Mouse (Mus musculus) adrenal gland, adult 2 months (tissue): Measurements from ENCODE around the gene Slc25a23. TPM values are rescaled to one million over a fixed set of nuclear protein-coding genes. Genes with fewer than 3 reads are reported as not detected.
A peak's percentile ranks its signal among the peaks of the same experiment; 100 is the strongest.
"Not testable (repeated sequence)": the region's sequence is repeated elsewhere in the genome, so short reads cannot be mapped to it uniquely, and the experiment has no call there.

Experiments
- DNase-seq: peaks from one replicate; pipeline ENCODE4 v3.0.0; 2021
- polyA plus RNA-seq: library from polyadenylated mRNA; depleted of rRNA; stranded (reverse); fragments of >200 nt; gene quantifications from 2 replicates; pipeline ENCODE4 v1.2.3, GENCODE M21; 2012
- total RNA-seq, 2 experiments: library from RNA; stranded (reverse); gene quantifications; 2 replicates each; pipeline ENCODE4 v1.2.3; 2021

Gene Slc25a23
- total and polyA plus RNA-seq, 3 experiments, result 75.8 to 94.5 (median 87.5) TPM

DNA sequence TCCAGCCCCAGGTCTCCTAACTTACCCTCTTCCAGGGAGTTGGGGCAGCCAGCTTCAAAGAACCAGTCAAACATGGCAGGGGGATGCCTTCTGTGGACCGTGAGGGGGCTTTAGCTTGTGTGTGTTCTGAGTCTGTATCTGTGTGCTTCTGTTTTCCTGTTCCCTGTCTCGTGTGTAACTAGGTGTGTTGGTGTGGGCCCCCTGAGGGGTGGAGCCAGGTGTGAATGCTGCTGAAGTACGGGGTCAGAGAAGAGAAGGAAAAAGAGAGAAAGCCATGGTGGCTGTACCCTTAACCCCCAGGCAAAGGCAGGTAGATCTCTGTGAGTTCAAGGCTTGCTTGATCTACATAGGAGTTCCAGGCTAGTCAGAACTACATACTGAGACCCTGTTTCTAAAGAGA is 17.3 kb upstream of the Slc25a23 start:
- no peak for DNase-seq

DNA sequence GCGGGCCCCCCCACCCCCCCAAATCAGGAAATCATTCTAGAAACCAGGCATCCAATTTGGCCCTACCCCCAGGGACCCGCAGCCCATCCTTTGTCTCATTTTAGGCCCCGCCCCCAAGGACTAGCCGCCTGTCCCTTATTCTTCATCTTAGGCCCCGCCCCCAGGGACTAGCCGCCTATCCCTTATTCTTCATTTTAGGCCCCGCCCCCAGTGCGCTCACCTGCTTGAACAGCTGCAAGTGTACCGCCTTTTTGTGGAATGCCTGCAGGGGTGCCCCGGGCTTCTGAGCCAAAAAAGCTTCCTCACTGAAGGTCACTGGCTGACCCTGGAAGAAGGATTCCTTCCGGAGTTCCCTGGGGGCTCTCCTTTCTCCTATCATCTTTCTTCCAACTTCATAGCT is 11.0 kb upstream of the Slc25a23 start:
- no peak for DNase-seq

DNA sequence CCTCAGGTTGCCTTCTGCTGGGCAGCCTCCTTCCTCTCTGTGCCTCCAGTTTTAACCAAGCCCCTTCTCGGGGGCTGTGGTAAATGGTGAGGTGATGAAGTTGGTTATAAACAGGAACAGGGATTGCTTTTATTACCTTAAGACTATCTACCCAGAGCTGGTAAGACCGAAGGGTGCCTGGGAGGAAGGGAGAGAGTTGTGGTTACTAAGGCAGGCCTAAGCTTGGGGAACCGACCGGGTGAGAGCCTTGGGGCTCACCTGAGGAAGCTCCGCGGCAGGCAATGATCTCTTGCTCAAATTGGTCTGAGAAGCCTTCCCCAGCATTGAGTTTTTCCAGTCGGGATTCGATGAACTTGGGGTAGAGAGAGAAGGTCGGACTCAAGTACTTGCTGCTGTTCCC is 10.6 kb upstream of the Slc25a23 start:
- no peak for DNase-seq

- DNase-seq, result no peak
These were observed 7.2 kb upstream of the Slc25a23 start for GRCm38 (mm10) chr17:57066908-57067307.

DNA sequence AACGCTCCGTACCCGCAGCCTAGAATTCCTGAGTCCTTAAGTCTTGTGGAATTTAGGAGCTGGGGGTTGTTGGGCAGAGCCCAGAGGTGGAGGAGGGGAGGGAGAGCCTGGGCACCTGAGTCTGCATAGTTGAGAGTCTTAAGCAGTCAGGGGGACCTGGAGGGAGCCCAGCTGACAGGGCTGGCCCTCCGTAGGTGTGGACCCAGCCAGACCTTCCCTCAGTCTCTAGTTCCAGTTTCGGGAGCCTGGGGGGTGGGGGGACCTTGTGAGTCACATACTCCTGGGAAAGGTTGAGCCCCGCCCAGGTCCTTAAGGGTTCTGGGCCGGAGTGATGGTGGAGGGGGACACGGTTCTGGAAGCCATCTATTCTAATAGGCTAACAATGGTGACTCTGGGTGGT is 3.4 kb upstream of the Slc25a23 start:
- DNase-seq, result no peak

- DNase-seq, result peak; percentile 14
These were observed 2.9 kb upstream of the Slc25a23 start for GRCm38 (mm10) chr17:57062548-57062947.

DNA sequence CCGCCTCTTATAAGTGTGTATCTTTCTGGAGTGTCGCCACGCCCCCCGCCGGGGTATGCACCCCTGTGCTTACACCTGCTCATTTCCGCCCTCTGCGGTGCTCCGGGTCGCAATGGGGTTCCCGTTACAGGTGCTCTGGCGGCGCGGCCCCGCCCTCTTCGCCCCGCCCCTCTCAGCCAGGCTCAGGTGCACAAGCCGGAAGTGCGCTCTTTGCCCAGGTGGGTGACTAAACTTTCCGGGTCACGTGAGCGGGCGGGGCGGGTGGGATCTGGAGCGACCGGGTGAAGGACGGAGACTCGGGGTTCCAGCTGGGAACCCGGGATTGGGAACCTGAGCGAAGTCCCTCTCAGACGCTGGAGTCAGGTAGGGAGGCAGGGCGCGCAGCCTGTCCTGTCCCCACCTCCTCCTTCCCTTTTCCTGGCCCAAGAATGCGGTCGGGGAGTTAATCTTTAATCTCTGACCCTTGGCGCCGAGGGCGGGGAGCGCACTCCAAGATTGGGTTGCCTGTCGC is 2.4 kb upstream of the Slc25a23 start:
- peak; percentile 27 for DNase-seq

DNA sequence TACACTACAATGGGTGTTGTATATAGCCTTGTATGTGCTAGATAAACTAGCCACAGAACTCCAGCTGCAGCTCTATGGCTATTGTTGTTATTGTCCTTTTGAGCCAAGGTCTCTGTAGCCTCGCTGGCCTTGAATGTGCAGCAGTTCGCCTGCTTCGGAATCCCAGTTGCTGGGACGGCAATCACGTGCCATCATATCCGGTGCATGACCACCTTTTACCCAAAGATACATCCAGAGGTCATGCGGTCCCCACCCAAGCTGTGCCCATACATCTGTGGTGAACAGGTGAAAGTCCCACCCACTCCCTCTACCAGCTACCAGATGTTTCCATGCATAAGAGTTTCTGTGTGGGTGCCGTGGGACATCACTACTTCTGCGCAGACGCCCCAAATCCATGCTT is 1.4 kb upstream of the Slc25a23 start:
- DNase-seq, result peak; percentile 56

GRCm38 (mm10) chr17:57060231-57060801 is 653 bp upstream of the Slc25a23 start:
- peak; percentile 96 for DNase-seq

DNA sequence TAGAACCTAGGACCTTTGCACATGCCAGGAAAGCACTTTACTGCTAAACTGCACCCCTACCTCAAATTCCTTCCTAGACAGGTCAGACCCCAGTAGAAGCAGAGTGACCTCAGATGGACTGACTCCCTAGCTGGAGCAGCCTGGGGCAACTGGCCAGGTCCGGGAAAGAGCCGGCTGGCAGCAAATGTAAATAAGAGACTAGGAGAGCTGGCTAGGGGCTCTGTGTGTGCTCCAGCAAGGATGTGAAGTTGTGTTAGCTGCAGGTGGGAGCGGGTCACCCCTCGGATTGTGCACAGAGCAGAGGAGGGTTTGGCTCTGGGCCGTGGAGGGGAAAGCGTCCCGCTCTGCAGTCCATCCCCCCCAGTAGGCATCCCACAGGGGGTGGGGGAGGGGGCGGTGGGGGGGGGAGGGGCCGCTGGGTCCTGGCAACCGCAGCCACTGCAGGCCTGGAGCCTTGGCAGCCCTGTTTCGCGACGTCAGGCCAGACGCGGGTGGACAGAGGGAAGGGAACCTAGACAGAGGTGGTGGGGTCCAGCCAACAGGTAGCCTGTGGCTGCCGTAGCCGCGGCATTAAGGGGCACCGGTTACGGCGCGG is 675 bp downstream of the Slc25a23 start, which contains the start of gene Crb3:
Gene Crb3, plus strand, starts transcription at position 215 of the 595 bp plus-strand sequence.
- DNase-seq, result peak; percentile 56

DNA sequence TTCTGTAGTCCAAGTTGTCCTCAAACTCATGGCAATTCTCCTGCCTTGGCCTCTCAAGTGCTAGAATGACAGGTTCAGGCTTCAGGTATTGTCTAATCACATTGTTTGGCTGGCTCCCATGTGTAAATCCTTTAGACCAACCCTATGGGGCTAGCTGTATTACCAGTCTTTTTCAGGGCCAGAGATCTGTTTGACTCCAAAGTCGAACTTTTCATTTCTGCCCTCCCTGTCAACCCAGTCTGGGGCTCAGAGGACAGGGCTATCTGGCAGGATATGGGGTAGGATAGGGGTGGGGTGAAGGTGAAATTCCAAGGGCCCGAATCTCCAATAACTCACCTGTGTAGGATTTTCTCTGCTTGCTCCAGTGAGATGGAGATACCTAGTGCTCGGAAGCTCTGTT is 3.4 kb downstream of the Slc25a23 start:
- no peak for DNase-seq

GRCm38 (mm10) chr17:57051679-57052078 is 8.0 kb downstream of the Slc25a23 start:
- not testable (repeated sequence) for DNase-seq

GRCm38 (mm10) chr17:57048816-57049215 is 10.8 kb downstream of the Slc25a23 start:
- no peak for DNase-seq

- DNase-seq, result no peak
These were observed 12.3 kb downstream of the Slc25a23 start for GRCm38 (mm10) chr17:57047406-57047805.

DNA sequence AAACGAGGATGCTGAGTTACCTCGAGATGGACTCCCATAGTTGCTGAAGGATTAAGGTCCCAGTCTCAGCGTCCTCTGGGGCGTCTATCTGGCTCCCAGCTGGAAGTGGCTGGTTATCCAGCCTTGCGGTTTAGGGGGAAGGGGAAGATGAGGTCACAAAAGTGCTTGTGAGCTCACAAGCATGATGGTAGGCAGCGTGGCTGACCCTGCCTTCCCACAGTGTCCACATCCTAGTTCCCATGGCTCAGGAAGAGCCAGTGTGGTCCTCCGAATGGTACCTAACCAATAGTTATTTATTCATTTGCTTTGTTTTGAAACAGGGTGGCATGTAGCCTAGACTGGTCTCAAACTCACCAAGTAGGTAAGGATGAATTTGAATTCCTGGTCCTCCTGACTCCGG is 18.1 kb downstream of the Slc25a23 start, which contains the start of gene Slc25a41:
Gene Slc25a41, minus strand, starts transcription at position 101 of the 400 bp plus-strand sequence.
- DNase-seq, result no peak

DNA sequence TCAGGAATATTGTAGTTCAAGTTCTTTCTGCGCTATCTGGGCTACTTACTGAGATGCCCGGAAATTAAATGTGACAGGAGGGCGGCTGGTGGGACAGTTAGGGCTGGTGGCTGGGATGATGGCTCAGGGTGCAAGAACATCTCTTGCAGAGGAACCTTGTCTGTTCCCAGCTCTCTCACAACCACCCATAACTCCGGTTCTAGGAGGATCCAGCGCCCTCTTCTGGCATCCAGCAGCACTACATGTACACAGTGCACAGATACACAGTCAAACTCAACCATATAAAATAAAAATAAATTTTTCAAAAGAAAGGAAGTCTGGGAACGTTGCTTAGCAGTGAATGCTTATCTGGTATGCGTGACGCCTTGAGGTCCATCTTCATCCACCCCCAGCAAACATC is 20.7 kb downstream of the Slc25a23 start:
- no peak for DNase-seq

- no peak for DNase-seq
These were observed 26.8 kb downstream of the Slc25a23 start for GRCm38 (mm10) chr17:57032854-57033253.

DNA sequence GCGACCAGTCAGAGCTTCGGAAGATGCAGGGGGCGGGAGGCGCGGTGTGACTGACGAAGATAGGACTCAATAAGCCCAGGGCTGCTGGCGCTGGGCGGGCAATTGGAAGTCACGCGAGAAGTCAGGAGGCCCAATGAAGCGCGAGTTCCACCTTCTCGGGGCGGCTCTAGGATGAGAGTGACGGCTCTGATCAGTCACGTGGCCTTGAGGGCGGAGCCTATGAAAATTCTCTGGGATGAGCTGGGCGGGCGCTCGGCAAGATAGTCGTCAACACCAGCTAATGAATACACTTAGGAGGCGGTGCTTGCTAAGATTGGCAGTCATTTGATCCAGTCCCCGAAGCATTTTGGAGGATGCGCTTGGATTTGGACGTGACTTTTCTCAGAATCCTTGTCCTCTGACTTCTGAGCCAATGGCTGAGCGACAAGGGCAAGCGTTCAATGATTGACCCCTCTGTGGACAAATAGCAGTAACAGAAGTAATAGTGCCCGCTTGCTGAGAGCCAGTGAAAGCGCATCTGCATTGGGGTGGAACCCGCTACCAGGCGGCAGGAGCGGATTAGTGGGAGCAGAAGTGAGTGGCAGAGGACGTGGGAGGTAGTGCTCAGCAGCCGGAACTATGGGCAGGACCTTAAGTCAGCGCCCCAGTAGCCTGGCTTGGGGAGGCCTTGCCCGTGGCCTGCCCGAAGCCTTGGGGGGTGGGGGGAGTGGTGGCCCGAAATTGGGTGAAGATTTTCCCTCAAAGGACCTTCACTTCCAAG is 27.8 kb downstream of the Slc25a23 start:
- peak; percentile 99 for DNase-seq

DNA sequence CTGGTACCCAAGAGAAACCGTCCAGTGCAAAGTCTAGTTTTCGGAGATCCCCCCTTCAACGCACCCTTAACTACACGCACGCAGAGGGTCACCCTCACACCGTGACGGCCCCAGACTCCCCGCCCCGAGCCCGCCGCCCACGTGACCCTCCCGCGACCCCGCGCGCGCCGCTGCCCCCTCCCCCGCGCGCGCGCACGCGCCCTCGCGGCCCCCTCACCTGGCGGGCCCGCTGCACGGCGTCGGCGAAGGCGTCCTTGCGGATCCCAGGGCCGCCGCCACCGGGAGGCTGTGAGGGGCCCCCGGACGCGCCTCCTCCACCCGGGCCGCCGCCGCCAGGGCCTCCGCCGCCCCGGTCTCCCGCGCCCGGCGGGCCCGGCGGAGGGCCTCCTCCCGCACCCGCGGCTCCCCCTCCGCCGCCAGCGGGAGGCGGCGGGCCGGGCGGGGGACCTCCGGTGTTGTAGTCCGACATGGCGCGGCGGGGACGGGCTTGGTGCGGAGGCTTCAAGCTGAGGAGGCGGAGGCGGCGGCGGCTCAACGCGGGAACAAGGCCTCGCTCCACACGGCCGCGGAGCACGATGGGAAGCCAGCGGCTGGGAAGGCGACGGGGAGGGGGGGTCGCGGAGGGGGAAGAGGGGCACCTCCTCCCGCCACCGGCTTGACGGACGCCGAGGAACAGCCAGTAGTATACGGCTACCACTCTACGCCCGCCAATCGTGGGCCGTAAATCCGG is 28.6 kb downstream of the Slc25a23 start, which contains the start of gene Khsrp:
Gene Khsrp, minus strand, starts transcription at position 592 of the 730 bp plus-strand sequence.
- peak; percentile 54 for DNase-seq

DNA sequence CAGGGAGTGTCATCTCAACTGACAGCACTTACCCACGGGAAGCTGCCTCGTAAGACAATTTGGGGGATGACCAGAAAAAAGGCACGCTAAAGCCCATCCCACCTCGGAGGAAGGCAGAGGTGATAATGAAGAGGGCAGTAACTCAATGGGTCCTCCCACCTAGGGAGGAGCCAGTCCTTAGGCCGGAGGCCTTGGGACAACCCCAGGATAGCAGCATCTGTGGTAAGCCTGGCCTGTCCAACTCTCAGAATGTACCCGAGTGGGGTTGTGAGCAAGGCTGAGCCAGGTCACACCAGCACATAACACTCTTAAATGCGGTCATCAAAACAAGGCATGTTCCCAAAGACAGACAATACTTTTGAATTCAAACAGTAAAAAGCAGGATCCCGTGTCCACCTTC is 30.0 kb downstream of the Slc25a23 start:
- DNase-seq, result peak; percentile 58

GRCm38 (mm10) chr17:57027471-57027870 is 32.2 kb downstream of the Slc25a23 start:
- no peak for DNase-seq

- no peak for DNase-seq
These were observed 38.7 kb downstream of the Slc25a23 start for GRCm38 (mm10) chr17:57020960-57021359.
